Mouse (Mus musculus) limb, embryonic 14.5 days (tissue): Measurements from ENCODE around the gene Map3k20. TPM values are rescaled to one million over a fixed set of nuclear protein-coding genes. Genes with fewer than 3 reads are reported as not detected.

Experiments
- ATAC-seq: fragments of 200-750 bp; cut with Nextera tagmentation; 2 replicates; pipeline ENCODE4 v1.8.0; 2017; ENCODE audit warnings: low read depth, moderate number of reproducible peaks, moderate TSS enrichment; ENCODE audit not compliant: low FRiP score
- DNase-seq: peaks from one replicate; pipeline ENCODE4 v3.0.0-alpha.2; 2015; ENCODE audit warnings: low spot score
- H3K27ac ChIP-seq: fragments of 300-500 bp; sonication (generic); replicated peaks from 2 replicates; pipeline ENCODE4 v1.5.1; 2014; ENCODE audit warnings: low read depth, mild to moderate bottlenecking, low read length, moderate library complexity, mixed read lengths
- H3K27me3 ChIP-seq: fragments of 300-500 bp; sonication (generic); 2 replicates; pipeline ENCODE4 v1.6.1; 2014; ENCODE audit warnings: low read length, mixed read lengths; ENCODE audit not compliant: control insufficient read depth, insufficient read depth
- H3K36me3 ChIP-seq: fragments of 300-500 bp; sonication (generic); 2 replicates; pipeline ENCODE4 v1.6.1; 2014; ENCODE audit warnings: mild to moderate bottlenecking, low read length, moderate library complexity, mixed read lengths; ENCODE audit not compliant: control insufficient read depth, insufficient read depth
- H3K4me1 ChIP-seq: fragments of 300-500 bp; sonication (generic); 2 replicates; pipeline ENCODE4 v1.6.1; 2014; ENCODE audit warnings: antibody characterized with exemption, low read length, mixed read lengths; ENCODE audit not compliant: control insufficient read depth, insufficient read depth
- H3K4me2 ChIP-seq: fragments of 300-500 bp; sonication (generic); replicated peaks from 2 replicates; pipeline ENCODE4 v1.6.1; 2014; ENCODE audit warnings: low read depth, mild to moderate bottlenecking, low read length, moderate library complexity; ENCODE audit not compliant: severe bottlenecking
- H3K4me3 ChIP-seq: fragments of 300-500 bp; sonication (generic); replicated peaks from 2 replicates; pipeline ENCODE4 v1.5.1; 2014; ENCODE audit warnings: low read length
- H3K9ac ChIP-seq: fragments of 300-500 bp; sonication (generic); 2 replicates; pipeline ENCODE4 v1.6.1; 2014; ENCODE audit warnings: mild to moderate bottlenecking, low read depth, low read length, moderate library complexity; ENCODE audit not compliant: severe bottlenecking
- H3K9me3 ChIP-seq: fragments of 300-500 bp; sonication (generic); 2 replicates; pipeline ENCODE4 v1.6.1; 2016; ENCODE audit warnings: low read length; ENCODE audit not compliant: control insufficient read depth
- POLR2A ChIP-seq: fragments of 200-500 bp; IDR thresholded peaks from 2 replicates; pipeline ENCODE4 v1.8.0; 2012; ENCODE audit warnings: inconsistent platforms, mild to moderate bottlenecking, moderate library complexity, borderline replicate concordance; ENCODE audit not compliant: insufficient read depth, insufficient read length; ENCODE audit errors: extremely low read depth
- whole genome bisulfite sequencing: fragments of 180-500 bp; shearing (Covaris S2); extraction: QIAGEN DNeasy Blood & Tissue Kit; methylation state at CpG from one replicate; pipeline ENCODE4 v1.1.7; 2014; 5-methylcytosine and 5-hydroxymethylcytosine counted together
- polyA plus RNA-seq, 2 experiments: library from polyadenylated mRNA; depleted of rRNA in 1 of 2; stranded (reverse) in 1 of 2; unstranded in 1 of 2; fragments of >200 nt; fragmentation: Nextera tagmentation in 1 of 2; extraction: Ambion mirVana in 1 of 2; gene quantifications; 2 replicates each; pipeline versions ENCODE4 v1.2.1 to v1.2.3; 2012 to 2014

Gene Map3k20
- polyA plus RNA-seq, 2 experiments, result 14.6 to 18.2 TPM

- H3K4me2 ChIP-seq, result no peak overlapping the region
- H3K27me3 ChIP-seq, result no peaks in the 10 kb centered on the region
- DNase-seq (no peak), ATAC-seq (no peak)
- no peaks in the 10 kb centered on the region for H3K4me1 ChIP-seq
- no peak overlapping the region for H3K4me3 ChIP-seq
- no peak overlapping the region for H3K9ac ChIP-seq
- H3K27ac ChIP-seq, result peak overlapping the region; percentile 0; the same call in 1 of the 2 replicates
- WGBS, result 67% methylated on average over 10 of the region's 10 CpGs
- no peaks in the 10 kb centered on the region for H3K9me3 ChIP-seq
- no peaks in the 10 kb centered on the region for H3K36me3 ChIP-seq
- TF ChIP-seq POLR2A, result no peak
Measured at GRCm38 (mm10) chr2:72297716-72298082, 12.3 kb downstream of the Map3k20 start.

GRCm38 (mm10) chr2:72298406-72298805 lies 13.0 kb downstream of the Map3k20 start:
- TF ChIP-seq POLR2A, result no peak
- Histone ChIP-seq H3K9me3 (no peaks in the 10 kb centered on the region), H3K4me3 (no peak overlapping the region), H3K9ac (no peak overlapping the region), H3K4me1 (no peaks in the 10 kb centered on the region), H3K27ac (no peak overlapping the region), H3K36me3 (no peaks in the 10 kb centered on the region), H3K4me2 (no peak overlapping the region), H3K27me3 (no peaks in the 10 kb centered on the region)
- ATAC-seq (no peak), DNase-seq (peak; percentile 69)
- 51% methylated on average over 4 of the region's 4 CpGs for WGBS

- Histone ChIP-seq H3K27me3 (no peaks in the 10 kb centered on the region), H3K27ac (no peak overlapping the region), H3K9me3 (no peaks in the 10 kb centered on the region), H3K36me3 (no peaks in the 10 kb centered on the region), H3K9ac (no peak overlapping the region), H3K4me2 (no peak overlapping the region), H3K4me3 (no peak overlapping the region), H3K4me1 (0 out of 2 replicates have a peak, but pooled peaks cover 2% of the 10 kb centered on the region)
- no peak for TF ChIP-seq POLR2A
- DNase-seq (no peak), ATAC-seq (no peak)
- WGBS, result 82% methylated on average over 9 of the region's 9 CpGs
Measured at GRCm38 (mm10) chr2:72301194-72301916, 15.9 kb downstream of the Map3k20 start.

DNA sequence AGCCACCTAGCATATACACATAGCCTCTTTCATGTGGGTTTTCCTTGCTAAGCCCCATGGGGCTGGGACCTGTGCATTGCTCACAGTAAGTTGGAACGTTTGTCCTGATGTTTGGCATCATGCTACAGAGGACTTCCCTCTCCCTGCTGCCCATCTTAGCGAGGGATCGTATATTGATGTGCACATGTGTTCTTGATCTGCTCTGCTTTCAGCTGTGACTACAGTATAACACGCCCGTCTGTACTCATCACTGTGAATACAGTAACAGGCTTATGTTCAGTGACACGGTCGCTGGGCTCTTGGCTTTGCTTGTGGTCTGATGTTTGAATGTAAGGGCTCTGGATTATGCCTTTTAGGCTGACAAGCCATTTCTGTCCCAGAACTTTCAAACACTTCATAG lies 20.3 kb downstream of the Map3k20 start:
- Histone ChIP-seq H3K27ac (no peak overlapping the region), H3K4me3 (no peak overlapping the region), H3K36me3 (no peaks in the 10 kb centered on the region), H3K9me3 (no peaks in the 10 kb centered on the region), H3K9ac (no peak overlapping the region), H3K27me3 (no peaks in the 10 kb centered on the region), H3K4me2 (no peak overlapping the region), H3K4me1 (0 out of 2 replicates have a peak, but pooled peaks cover 6% of the 10 kb centered on the region)
- 60% methylated on average over 7 of the region's 7 CpGs for WGBS
- DNase-seq (no peak), ATAC-seq (no peak)
- TF ChIP-seq POLR2A, result no peak

DNA sequence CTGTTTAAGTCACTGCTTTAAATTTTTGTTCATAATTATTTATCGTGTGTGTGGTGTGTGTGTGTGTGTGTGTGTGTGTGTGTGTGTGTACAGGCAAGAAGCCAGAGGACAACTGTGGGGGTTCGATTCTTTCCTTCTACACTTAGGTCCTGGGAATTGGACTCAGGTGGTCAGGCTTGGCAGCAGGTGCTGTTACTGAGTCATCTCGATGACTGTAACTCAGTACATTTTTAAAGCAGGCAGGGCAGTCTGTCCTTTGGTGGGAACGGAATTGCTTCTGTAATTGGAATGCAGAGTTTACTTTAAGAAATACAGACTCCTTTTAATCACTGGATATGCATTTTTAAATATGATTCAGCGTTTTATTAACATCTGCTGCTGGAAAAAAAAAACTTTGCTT lies 22.9 kb downstream of the Map3k20 start:
- H3K4me1 ChIP-seq, result 0 out of 2 replicates have a peak, but pooled peaks cover 6% of the 10 kb centered on the region
- no peaks in the 10 kb centered on the region for H3K27me3 ChIP-seq
- no peak for TF ChIP-seq POLR2A
- no peak overlapping the region for H3K9ac ChIP-seq
- no peak overlapping the region for H3K4me3 ChIP-seq
- H3K27ac ChIP-seq, result no peak overlapping the region
- WGBS, result 78% methylated on average over 5 of the region's 5 CpGs
- no peak for ATAC-seq
- H3K36me3 ChIP-seq, result no peaks in the 10 kb centered on the region
- H3K4me2 ChIP-seq, result no peak overlapping the region
- no peaks in the 10 kb centered on the region for H3K9me3 ChIP-seq
- no peak for DNase-seq

DNA sequence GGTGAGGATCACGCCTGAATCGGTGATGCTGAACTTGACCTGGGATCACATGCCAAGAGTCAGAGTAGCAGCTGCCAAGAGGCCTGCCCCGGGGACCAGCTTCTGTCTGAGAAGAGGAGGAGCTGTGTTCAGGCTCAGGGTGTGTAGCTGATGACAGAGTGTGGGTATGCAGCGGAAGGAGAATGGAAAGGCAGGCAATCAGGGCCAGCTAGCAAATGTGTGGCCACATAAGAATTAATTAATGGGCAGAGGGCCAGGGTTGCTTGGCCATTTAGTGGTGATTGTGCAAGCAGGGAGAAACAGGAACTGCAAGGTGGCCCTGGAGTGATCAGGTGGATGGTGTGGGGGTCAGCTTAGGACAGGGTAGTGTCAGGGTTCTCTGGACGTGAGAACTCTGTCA lies 23.5 kb downstream of the Map3k20 start:
- TF ChIP-seq POLR2A, result no peak
- Histone ChIP-seq H3K27me3 (no peaks in the 10 kb centered on the region), H3K9ac (no peak overlapping the region), H3K9me3 (no peaks in the 10 kb centered on the region), H3K27ac (no peak overlapping the region), H3K4me3 (no peak overlapping the region), H3K36me3 (no peaks in the 10 kb centered on the region), H3K4me1 (0 out of 2 replicates have a peak, but pooled peaks cover 6% of the 10 kb centered on the region), H3K4me2 (no peak overlapping the region)
- ATAC-seq, result no peak
- DNase-seq, result no peak
- WGBS, result 73% methylated on average over 5 of the region's 5 CpGs
